Mouse (Mus musculus) intestine, postnatal 0 days (tissue): Measurements from ENCODE around the gene Mrpl11. TPM values are rescaled to one million over a fixed set of nuclear protein-coding genes. Genes with fewer than 3 reads are reported as not detected.

Experiments
- ATAC-seq: fragments of 200-750 bp; cut with Nextera tagmentation; 2 replicates; pipeline ENCODE4 v1.8.0; 2017; ENCODE audit warnings: mild to moderate bottlenecking, moderate TSS enrichment, moderate library complexity
- H3K27ac ChIP-seq: fragments of 300-500 bp; sonication (generic); 2 replicates; pipeline ENCODE4 v1.5.1; 2014; ENCODE audit warnings: mild to moderate bottlenecking, low read depth, low read length, moderate library complexity
- H3K27me3 ChIP-seq: fragments of 300-500 bp; sonication (generic); replicated peaks from 2 replicates; pipeline ENCODE4 v1.6.1; 2014; ENCODE audit warnings: low read length, mixed read lengths; ENCODE audit not compliant: control insufficient read depth, insufficient read depth
- H3K36me3 ChIP-seq: fragments of 300-500 bp; sonication (generic); 2 replicates; pipeline ENCODE4 v1.6.1; 2014; ENCODE audit warnings: mild to moderate bottlenecking, moderate library complexity; ENCODE audit not compliant: control insufficient read depth, insufficient read depth
- H3K4me1 ChIP-seq: fragments of 300-500 bp; sonication (generic); replicated peaks from 2 replicates; pipeline ENCODE4 v1.6.1; 2014; ENCODE audit warnings: antibody characterized with exemption, low read length, mixed read lengths; ENCODE audit not compliant: control insufficient read depth, insufficient read depth
- H3K4me2 ChIP-seq: fragments of 300-500 bp; sonication (generic); replicated peaks from 2 replicates; pipeline ENCODE4 v1.6.1; 2014; ENCODE audit warnings: low read depth, mild to moderate bottlenecking, moderate library complexity
- H3K4me3 ChIP-seq: fragments of 300-500 bp; sonication (generic); 2 replicates; pipeline ENCODE4 v1.5.1; 2014; ENCODE audit warnings: low read depth, low read length
- H3K9ac ChIP-seq: fragments of 300-500 bp; sonication (generic); 2 replicates; pipeline ENCODE4 v1.6.1; 2014; ENCODE audit warnings: mild to moderate bottlenecking, low read depth, low read length
- H3K9me3 ChIP-seq: fragments of 300-500 bp; sonication (generic); 2 replicates; pipeline ENCODE4 v1.6.1; 2016; ENCODE audit warnings: mixed run types; ENCODE audit not compliant: control insufficient read depth
- CTCF ChIP-seq: sonication (generic); IDR thresholded peaks from 2 replicates; pipeline ENCODE4 v1.5.1; 2016; ENCODE audit warnings: low read depth, mild to moderate bottlenecking, control low read depth, antibody characterized with exemption, moderate library complexity
- WGBS: fragments of 180-500 bp; shearing (Covaris S2); extraction: QIAGEN DNeasy Blood & Tissue Kit; methylation state at CpG from one replicate; pipeline ENCODE4 v1.1.7; 2014; 5-methylcytosine and 5-hydroxymethylcytosine counted together
- polyA plus RNA-seq: library from polyadenylated mRNA; unstranded; fragments of >200 nt; fragmentation: Nextera tagmentation; extraction: Ambion mirVana; gene quantifications from 2 replicates; pipeline ENCODE4 v1.2.1, GENCODE M21; 2015

Mrpl11 gene
- polyA plus RNA-seq: 73.7 and 78.1 TPM in 2 replicates

GRCm38 (mm10) chr19:4961928-4962601, at the start of gene Mrpl11:
Mrpl11 (plus strand) TSS chr19:4962147.
- H3K27me3 ChIP-seq: no peaks in the 10 kb centered on the region
- peak within 1 kb of the TSS; percentile 78 for H3K9ac ChIP-seq
- ATAC-seq: peak; percentile 94
- under 1% methylated on average over 34 of the region's 34 CpGs for WGBS
- H3K36me3 ChIP-seq: peaks cover 20% of the 10 kb centered on the region; the same call in 1 of the 2 replicates
- H3K4me2 ChIP-seq: peak within 1 kb of the TSS; percentile 73
- peak; percentile 96 for TF ChIP-seq CTCF
- H3K9me3 ChIP-seq: no peaks in the 10 kb centered on the region
- H3K27ac ChIP-seq: peak within 1 kb of the TSS; percentile 62; the same call in 1 of the 2 replicates
- H3K4me3 ChIP-seq: peak within 1 kb of the TSS; percentile 82
- peaks cover 3% of the 10 kb centered on the region; the same call in 1 of the 2 replicates for H3K4me1 ChIP-seq

DNA sequence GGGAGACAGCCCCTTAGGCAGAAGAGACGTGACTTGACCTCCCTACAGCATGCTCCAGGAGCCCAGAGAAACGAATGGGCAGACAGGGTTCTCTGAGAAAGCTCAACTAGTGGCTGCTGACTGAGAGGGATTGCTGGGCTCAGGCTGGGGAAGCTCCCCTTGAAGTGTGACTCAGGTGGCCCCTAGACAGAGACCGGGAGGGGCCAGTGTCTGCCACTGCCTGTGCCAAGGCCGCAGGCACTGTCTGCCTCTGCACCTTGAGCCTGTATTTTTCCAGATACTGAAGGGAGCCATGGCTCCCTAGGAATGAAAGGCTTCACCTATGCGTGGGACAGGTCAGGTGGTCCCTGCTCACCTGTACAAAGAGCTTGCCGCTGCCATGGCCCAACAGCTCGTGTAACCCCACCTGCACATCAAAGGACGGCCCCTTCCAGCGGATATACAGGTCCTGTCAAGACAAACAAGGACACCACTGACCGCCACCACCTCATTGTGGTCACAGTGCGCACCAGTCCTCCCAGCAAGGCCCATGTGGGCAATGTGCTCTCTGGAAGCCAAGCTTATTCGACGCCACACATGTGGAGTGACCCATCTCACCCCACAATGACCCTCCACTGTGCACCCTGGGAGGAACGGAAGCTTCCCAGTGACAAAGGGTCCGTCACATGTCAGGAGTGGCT, 45.9 kb upstream of the Mrpl11 start:
- no peak overlapping the region for H3K4me2 ChIP-seq
- ATAC-seq: no peak
- peaks cover 97% of the 10 kb centered on the region for H3K36me3 ChIP-seq
- TF ChIP-seq CTCF: no peak
- no peaks in the 10 kb centered on the region for H3K4me1 ChIP-seq
- no peaks in the 10 kb centered on the region for H3K9me3 ChIP-seq
- no peak overlapping the region for H3K4me3 ChIP-seq
- H3K9ac ChIP-seq: no peak overlapping the region
- WGBS: 89% methylated on average over 15 of the region's 15 CpGs
- H3K27ac ChIP-seq: peak overlapping the region; percentile 15; the same call in 1 of the 2 replicates
- H3K27me3 ChIP-seq: no peaks in the 10 kb centered on the region

GRCm38 (mm10) chr19:4916827-4917226, 45.1 kb upstream of the Mrpl11 start:
- WGBS: 72% methylated on average over 10 of the region's 10 CpGs
- TF ChIP-seq CTCF: no peak
- ATAC-seq: no peak
- no peak overlapping the region for H3K9ac ChIP-seq
- H3K9me3 ChIP-seq: no peaks in the 10 kb centered on the region
- H3K27me3 ChIP-seq: no peaks in the 10 kb centered on the region
- H3K36me3 ChIP-seq: peaks cover 97% of the 10 kb centered on the region
- no peak overlapping the region for H3K4me3 ChIP-seq
- no peak overlapping the region for H3K4me2 ChIP-seq
- H3K4me1 ChIP-seq: no peaks in the 10 kb centered on the region
- H3K27ac ChIP-seq: no peak overlapping the region

- no peaks in the 10 kb centered on the region for H3K27me3 ChIP-seq
- TF ChIP-seq CTCF: no peak
- peaks cover 91% of the 10 kb centered on the region for H3K36me3 ChIP-seq
- H3K4me1 ChIP-seq: no peaks in the 10 kb centered on the region
- 80% methylated on average over 6 of the region's 6 CpGs for WGBS
- no peak for ATAC-seq
- H3K27ac ChIP-seq: no peak overlapping the region
- H3K4me2 ChIP-seq: no peak overlapping the region
- no peak overlapping the region for H3K9ac ChIP-seq
- H3K9me3 ChIP-seq: no peaks in the 10 kb centered on the region
- no peak overlapping the region for H3K4me3 ChIP-seq
These were observed 42.3 kb upstream of the Mrpl11 start for GRCm38 (mm10) chr19:4919652-4920051.

- no peak overlapping the region for H3K9ac ChIP-seq
- H3K9me3 ChIP-seq: no peaks in the 10 kb centered on the region
These were observed 36.7 kb upstream of the Mrpl11 start for GRCm38 (mm10) chr19:4925121-4925860.

More at GRCm38 (mm10) chr19:4925121-4925860, 36.7 kb upstream of the Mrpl11 start:
- no peaks in the 10 kb centered on the region for H3K27me3 ChIP-seq
- 94% methylated on average over 11 of the region's 11 CpGs for WGBS
- H3K4me2 ChIP-seq: no peak overlapping the region
- no peak for ATAC-seq
- H3K4me3 ChIP-seq: no peak overlapping the region
- peaks cover 41% of the 10 kb centered on the region for H3K36me3 ChIP-seq
- TF ChIP-seq CTCF: no peak
- no peaks in the 10 kb centered on the region; the same call in 1 of the 2 replicates for H3K4me1 ChIP-seq
- H3K27ac ChIP-seq: no peak overlapping the region
